Comparison of ENCODE assay signal across 17 mouse cellular contexts in genomic region chr11:34499663-34500062, GRCm38 (mm10).
"Had no signal": no experiment of that assay in that cellular context is flagged by ENCODE, and none has a peak within 500 bp of the region (broad histone marks: within the 10 kb centered on the region; RNA-seq: fewer than 3 reads in every experiment).

No protein-coding gene starts in this region.

- H3K4me2 ChIP-seq: kidney, embryonic 15.5 days; liver, embryonic 13.5 days; neural tube, embryonic 13.5 days; stomach, embryonic 15.5 days had no signal

- H3K27ac ChIP-seq: kidney, embryonic 15.5 days; left cerebral cortex, adult 2 months; liver, embryonic 13.5 days; macrophage; neural tube, embryonic 13.5 days; stomach, embryonic 15.5 days had no signal

- H3K4me3 ChIP-seq: kidney, embryonic 15.5 days; left cerebral cortex, adult 2 months; liver, embryonic 13.5 days; myocyte; neural tube, embryonic 13.5 days; stomach, embryonic 15.5 days had no signal

- H3K27me3 ChIP-seq: kidney, embryonic 15.5 days; liver, embryonic 13.5 days; neural tube, embryonic 13.5 days; stomach, embryonic 15.5 days had no signal

- H3K36me3 ChIP-seq: kidney, embryonic 15.5 days; liver, embryonic 13.5 days; neural tube, embryonic 13.5 days; stomach, embryonic 15.5 days had no signal

- H3K9me3 ChIP-seq: kidney, embryonic 15.5 days; liver, embryonic 13.5 days; neural tube, embryonic 13.5 days; stomach, embryonic 15.5 days had no signal

- DNase-seq: kidney, adult 8-10 months; kidney, postnatal 10 days; kidney, postnatal 36 days; layer of hippocampus, postnatal 36 days; liver, embryonic 13.5 days; lung, adult 2 months; retina, postnatal 1 day; right cerebral cortex, postnatal 25 days; spleen, adult 18-20 months; thymus, postnatal 25 days had no signal

- H3K4me1 ChIP-seq: kidney, embryonic 15.5 days; liver, embryonic 13.5 days; neural tube, embryonic 13.5 days; stomach, embryonic 15.5 days had no signal

- ATAC-seq: midbrain, embryonic 16.5 days had no signal

- H3K9ac ChIP-seq: kidney, embryonic 15.5 days; liver, embryonic 13.5 days; neural tube, embryonic 13.5 days; stomach, embryonic 15.5 days had no signal
